Mouse (Mus musculus) G1E (cell line): ENCODE results near the gene Cbx5. TPM values are rescaled to one million over a fixed set of nuclear protein-coding genes. Genes with fewer than 3 reads are reported as not detected.
A peak's percentile ranks its signal among the peaks of the same experiment; 100 is the strongest.

Source experiments
- ATAC-seq: 2 replicates; pipeline ENCODE4 v1.8.0; 2016; ENCODE audit warnings: mild to moderate bottlenecking; ENCODE audit not compliant: insufficient number of reproducible peaks, poor library complexity, low FRiP score, severe bottlenecking; ENCODE audit errors: extremely low read depth
- DNase-seq: peaks from one replicate; pipeline ENCODE4 v3.0.0; 2012; ENCODE audit warnings: low spot score
- H3K27me3 ChIP-seq: 2 replicates; pipeline ENCODE4 v1.6.1; 2012; ENCODE audit warnings: mild to moderate bottlenecking, low read length, inconsistent platforms; ENCODE audit not compliant: insufficient read depth
- H3K36me3 ChIP-seq: replicated peaks from 2 replicates; pipeline ENCODE3; 2012; ENCODE audit warnings: mild to moderate bottlenecking, inconsistent platforms
- H3K4me1 ChIP-seq: 2 replicates; pipeline ENCODE4 v1.6.1; 2012; ENCODE audit warnings: low read depth, low read length, inconsistent platforms, mixed read lengths; ENCODE audit not compliant: insufficient read depth
- H3K4me3 ChIP-seq: 2 replicates; pipeline ENCODE4 v1.5.1; 2012; ENCODE audit warnings: low read depth, mild to moderate bottlenecking, inconsistent platforms, low read length, moderate library complexity, mixed read lengths
- H3K9me3 ChIP-seq: replicated peaks from 2 replicates; pipeline ENCODE4 v1.6.1; 2012; ENCODE audit warnings: inconsistent platforms
- CTCF ChIP-seq: IDR thresholded peaks from 2 replicates; pipeline ENCODE4 v1.5.1; 2012; ENCODE audit warnings: low read depth, low read length, inconsistent platforms, mixed read lengths
- GATA1 ChIP-seq: IDR thresholded peaks from 2 replicates; pipeline ENCODE4 v1.6.1; 2012; ENCODE audit warnings: borderline replicate concordance, low read length, inconsistent platforms, mixed read lengths
- GATA2 ChIP-seq: IDR thresholded peaks from 2 replicates; pipeline ENCODE4 v1.6.1; 2012; ENCODE audit warnings: low read depth, low read length, inconsistent platforms, borderline replicate concordance
- POLR2AphosphoS5 ChIP-seq: IDR thresholded peaks from 2 replicates; pipeline ENCODE4 v1.6.1; 2012; ENCODE audit warnings: low read depth, low read length, inconsistent platforms; ENCODE audit not compliant: insufficient replicate concordance
- TAL1 ChIP-seq: conservative IDR thresholded peaks from 2 replicates; pipeline ENCODE4 v1.6.1; 2012; ENCODE audit warnings: low read depth, low read length, inconsistent platforms, mixed read lengths
- polyA plus RNA-seq: library from polyadenylated mRNA; stranded (reverse); fragments of >175 nt; gene quantifications from 2 replicates; pipeline ENCODE4 v1.2.3, GENCODE M21; 2012
- total RNA-seq, 2 experiments: library from RNA; stranded (forward) in 1 of 2; stranded (reverse) in 1 of 2; fragments of 200-1000 nt in 1 of 2; fragments of >200 nt in 1 of 2; fragmentation: Nextera tagmentation in 1 of 2; gene quantifications; 2 replicates each; pipeline ENCODE4 v1.2.3; 2014 to 2017

Cbx5 gene
- total and polyA plus RNA-seq, 3 experiments, result 9.5 to 300 (median 278) TPM

DNA sequence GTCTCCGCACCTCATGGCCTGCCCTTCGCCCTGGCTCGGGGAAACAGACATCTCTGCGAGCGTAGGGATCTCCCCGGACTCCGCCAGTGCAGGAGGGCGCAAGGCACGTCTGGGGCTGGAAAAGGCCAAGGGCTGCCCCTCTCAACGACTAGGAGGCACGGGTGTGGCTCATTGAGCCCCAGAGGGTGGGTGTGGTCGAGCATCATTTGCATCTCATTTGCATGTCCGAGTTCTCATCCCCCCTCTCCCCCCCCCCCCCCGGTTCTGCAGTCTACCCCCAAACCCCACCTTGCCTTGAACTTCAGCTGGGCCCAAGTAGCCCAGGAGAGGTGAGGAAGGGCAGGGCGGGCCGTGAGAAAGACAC is 69.3 kb downstream of the Cbx5 start:
- peak overlapping the region; percentile 21; the same call in 1 of the 2 replicates for H3K4me3 ChIP-seq
- no peak for ATAC-seq
- no peak for DNase-seq

DNA sequence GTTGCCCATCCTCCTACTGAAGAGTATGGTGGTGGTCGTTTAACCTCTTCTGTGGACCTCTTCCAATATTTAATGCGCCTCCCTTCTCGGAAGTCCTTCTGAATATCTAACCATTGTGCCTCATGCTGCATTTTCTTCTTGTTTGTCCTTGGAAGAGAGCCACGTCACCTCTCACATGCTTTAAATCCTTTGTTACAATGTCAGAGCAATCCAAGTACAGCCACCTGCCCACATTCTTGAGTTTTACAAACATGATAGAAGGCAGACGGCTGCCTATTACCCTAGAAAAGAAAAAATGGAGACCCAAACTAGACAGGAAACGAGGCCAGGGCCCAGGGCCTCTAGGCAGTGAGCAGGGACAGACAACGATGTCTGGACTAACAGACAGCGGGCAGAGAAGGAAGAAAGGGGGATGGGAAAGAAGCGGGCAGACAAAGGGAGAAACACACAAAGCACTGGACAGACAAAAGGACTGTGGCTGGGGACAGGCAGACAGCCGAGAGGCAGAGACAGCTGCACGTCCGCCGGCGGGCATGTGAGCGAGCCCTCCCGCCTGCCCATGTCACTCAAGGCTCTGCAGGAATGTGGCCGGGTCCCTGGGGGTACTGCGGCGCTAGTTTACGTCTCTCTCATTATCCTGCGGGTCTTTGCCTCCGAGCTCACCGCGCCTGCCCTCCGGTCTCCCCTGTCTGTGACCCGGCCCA is 69.9 kb downstream of the Cbx5 start:
- TF ChIP-seq TAL1 (no peak), CTCF (no peak), GATA1 (no peak), GATA2 (no peak), POLR2AphosphoS5 (no peak)
- no peak for ATAC-seq
- peaks cover 75% of the 10 kb centered on the region for H3K27me3 ChIP-seq
- DNase-seq, result no peak
- H3K9me3 ChIP-seq, result no peaks in the 10 kb centered on the region
- no peaks in the 10 kb centered on the region for H3K36me3 ChIP-seq
- peak overlapping the region; percentile 75; the same call in 1 of the 2 replicates for H3K4me3 ChIP-seq
- H3K4me1 ChIP-seq, result peaks cover 65% of the 10 kb centered on the region

More for the DNA sequence above, 69.3 kb downstream of the Cbx5 start:
- Histone ChIP-seq H3K27me3 (peaks cover 80% of the 10 kb centered on the region), H3K36me3 (no peaks in the 10 kb centered on the region), H3K9me3 (no peaks in the 10 kb centered on the region), H3K4me1 (peaks cover 59% of the 10 kb centered on the region)
- TF ChIP-seq CTCF (no peak), TAL1 (no peak), GATA1 (no peak), GATA2 (no peak), POLR2AphosphoS5 (no peak)

DNA sequence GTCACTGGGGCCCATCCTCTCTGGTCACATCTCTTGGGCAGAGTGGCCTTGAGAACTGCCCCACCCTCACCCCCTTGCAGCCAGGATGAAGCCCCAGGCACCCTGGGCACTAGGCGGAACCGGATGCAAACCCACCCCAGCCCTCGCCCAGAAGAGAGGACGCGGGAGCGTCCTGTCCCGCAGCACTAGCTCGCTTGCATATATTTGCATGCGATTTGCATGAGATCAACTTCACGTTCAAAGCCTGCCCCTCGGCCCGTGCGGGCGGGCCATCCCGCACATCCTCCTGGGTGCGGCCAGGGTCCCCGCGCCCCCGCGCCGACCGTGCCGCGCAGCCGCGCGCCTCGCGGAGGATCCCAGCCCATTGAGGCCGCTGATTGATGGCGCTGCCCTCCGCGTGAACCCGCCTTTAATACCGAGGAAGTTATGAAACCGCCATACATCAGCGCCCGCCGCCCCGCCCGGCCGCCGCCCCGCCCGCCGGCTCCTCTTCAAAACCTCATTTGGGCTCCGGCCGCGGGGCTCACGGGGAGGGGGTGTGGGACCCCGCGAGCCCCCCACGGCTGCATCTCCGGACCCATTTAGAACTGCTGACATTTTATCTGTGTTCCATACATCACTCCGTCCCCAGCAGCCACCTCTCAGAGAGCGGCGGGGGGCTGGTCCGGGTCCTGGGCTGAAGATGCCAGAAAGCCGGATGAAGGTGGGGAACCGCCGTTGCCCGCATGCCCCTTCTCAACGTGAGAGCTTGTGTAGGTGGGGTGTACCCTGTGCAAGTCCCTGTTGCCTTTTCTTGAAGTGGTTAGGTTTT is 70.6 kb downstream of the Cbx5 start:
- peak; percentile 66 for DNase-seq
- TF ChIP-seq GATA1 (no peak), TAL1 (no peak), CTCF (no peak), GATA2 (no peak), POLR2AphosphoS5 (no peak)

DNA sequence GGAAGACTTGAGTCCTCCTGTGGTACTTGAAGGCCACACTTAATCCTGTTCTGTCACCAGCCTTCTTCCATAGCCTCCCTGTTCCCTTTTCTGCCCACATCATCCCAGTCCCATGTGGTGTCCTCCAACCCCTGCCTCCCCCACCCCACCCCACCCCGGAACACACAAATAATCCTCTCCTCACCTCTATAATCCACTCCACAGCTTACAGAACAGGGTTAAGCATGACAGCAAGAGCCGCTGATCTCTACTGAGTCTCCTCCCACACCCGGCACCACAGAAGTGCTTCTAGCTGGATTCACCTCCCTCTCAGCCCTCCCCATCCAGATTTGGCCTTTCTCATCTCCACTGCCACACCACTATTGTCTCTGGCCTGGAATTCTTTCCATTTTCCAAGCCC is 71.8 kb downstream of the Cbx5 start:
- H3K36me3 ChIP-seq, result no peaks in the 10 kb centered on the region
- no peak for ATAC-seq
- H3K4me1 ChIP-seq, result peaks cover 78% of the 10 kb centered on the region
- peaks cover 55% of the 10 kb centered on the region for H3K27me3 ChIP-seq
- TF ChIP-seq GATA2, result no peak
- no peak for TF ChIP-seq GATA1
- TF ChIP-seq TAL1, result no peak
- TF ChIP-seq CTCF, result no peak
- no peak for TF ChIP-seq POLR2AphosphoS5
- H3K9me3 ChIP-seq, result no peaks in the 10 kb centered on the region
- no peak for DNase-seq
- H3K4me3 ChIP-seq, result no peak overlapping the region

More for the DNA sequence above, 70.6 kb downstream of the Cbx5 start:
- ATAC-seq, result no peak
- Histone ChIP-seq H3K27me3 (peaks cover 67% of the 10 kb centered on the region), H3K4me3 (peak overlapping the region; percentile 75), H3K9me3 (no peaks in the 10 kb centered on the region), H3K36me3 (no peaks in the 10 kb centered on the region), H3K4me1 (peaks cover 72% of the 10 kb centered on the region)

DNA sequence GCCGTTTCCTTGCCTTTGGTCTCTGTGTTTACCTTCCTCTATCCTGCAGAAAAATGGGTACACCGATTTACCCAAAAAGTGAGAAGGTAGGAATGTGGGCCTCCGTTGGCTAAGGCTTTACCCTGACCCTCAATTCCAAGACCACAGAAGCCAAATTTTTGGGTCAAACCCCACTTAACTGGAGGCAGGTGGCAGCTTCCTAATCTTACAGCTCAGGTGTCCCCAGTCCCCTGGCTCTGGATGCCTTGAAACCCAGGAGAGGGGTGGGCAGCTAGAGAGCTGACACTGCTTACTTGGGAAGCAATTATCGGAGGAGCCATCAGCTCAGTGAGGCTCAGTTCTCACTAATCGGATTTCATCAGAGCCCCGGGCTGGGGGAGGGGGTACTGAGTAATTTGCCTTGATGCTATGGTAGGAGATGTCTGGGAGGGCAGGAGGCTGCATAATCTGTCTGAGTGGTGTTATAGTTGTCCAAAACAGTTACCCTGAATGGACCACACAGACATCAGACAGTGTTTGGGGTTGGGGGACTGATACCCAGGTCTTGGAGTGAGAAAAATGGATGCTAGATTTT is 72.5 kb downstream of the Cbx5 start, which contains the start of gene Smug1:
Gene Smug1 (minus strand): TSS at position 51 of the 574 bp plus-strand sequence.
- Histone ChIP-seq H3K27me3 (peaks cover 49% of the 10 kb centered on the region), H3K36me3 (no peaks in the 10 kb centered on the region), H3K9me3 (no peaks in the 10 kb centered on the region), H3K4me1 (peaks cover 77% of the 10 kb centered on the region), H3K4me3 (no peak within 1 kb of the TSS)
- no peak for ATAC-seq
- TF ChIP-seq POLR2AphosphoS5, result no peak
- TF ChIP-seq CTCF, result no peak
- no peak for TF ChIP-seq TAL1
- no peak for TF ChIP-seq GATA1
- no peak for TF ChIP-seq GATA2
- DNase-seq, result no peak

DNA sequence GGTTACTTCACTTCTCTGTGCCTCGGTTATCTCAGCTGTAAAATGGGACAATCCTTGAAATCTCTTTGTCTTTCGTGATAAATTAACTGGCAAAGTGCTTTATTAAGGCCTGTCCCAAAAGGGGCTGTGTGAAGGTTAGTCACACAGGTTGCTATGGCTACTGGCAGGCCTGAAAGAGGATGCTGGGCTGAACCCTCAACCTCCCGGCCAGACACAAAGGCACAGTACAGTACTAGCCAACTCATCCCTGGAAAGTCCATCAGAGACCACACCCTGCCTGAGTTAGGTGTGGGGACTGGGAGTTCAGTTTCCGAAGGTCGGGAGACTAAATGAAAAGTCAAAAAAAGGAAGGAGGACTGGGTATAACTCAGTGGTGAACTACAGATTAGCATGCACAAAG is 73.7 kb downstream of the Cbx5 start:
- Histone ChIP-seq H3K36me3 (peaks cover 10% of the 10 kb centered on the region), H3K9me3 (no peaks in the 10 kb centered on the region), H3K27me3 (peaks cover 37% of the 10 kb centered on the region), H3K4me1 (peaks cover 79% of the 10 kb centered on the region), H3K4me3 (no peak overlapping the region)
- no peak for ATAC-seq
- TF ChIP-seq CTCF (no peak), POLR2AphosphoS5 (no peak), GATA2 (no peak), GATA1 (no peak), TAL1 (no peak)
- no peak for DNase-seq
